Mouse (Mus musculus) kidney, embryonic 14.5 days (tissue): ENCODE data around the gene Angptl8. TPM values are rescaled to one million over a fixed set of nuclear protein-coding genes. Genes with fewer than 3 reads are reported as not detected.

Experiments
- ATAC-seq: fragments of 200-750 bp; cut with Nextera tagmentation; 2 replicates; pipeline ENCODE4 v1.8.0; 2017; ENCODE audit warnings: moderate number of reproducible peaks, mild to moderate bottlenecking, moderate TSS enrichment, moderate library complexity; ENCODE audit not compliant: low FRiP score, low TSS enrichment
- H3K27ac ChIP-seq: fragments of 300-500 bp; sonication (generic); 2 replicates; pipeline ENCODE4 v1.5.1; 2014; ENCODE audit warnings: low read depth, mild to moderate bottlenecking, low read length, moderate library complexity, mixed read lengths
- H3K27me3 ChIP-seq: fragments of 300-500 bp; sonication (generic); 2 replicates; pipeline ENCODE4 v1.6.1; 2014; ENCODE audit warnings: mild to moderate bottlenecking, low read length; ENCODE audit not compliant: control insufficient read depth, insufficient read depth
- H3K36me3 ChIP-seq: fragments of 300-500 bp; sonication (generic); 2 replicates; pipeline ENCODE4 v1.6.1; 2014; ENCODE audit warnings: low read length, mixed read lengths; ENCODE audit not compliant: control insufficient read depth, insufficient read depth
- H3K4me1 ChIP-seq: fragments of 300-500 bp; sonication (generic); 2 replicates; pipeline ENCODE4 v1.6.1; 2014; ENCODE audit warnings: low read length, mixed read lengths; ENCODE audit not compliant: control insufficient read depth, insufficient read depth
- H3K4me2 ChIP-seq: fragments of 300-500 bp; sonication (generic); replicated peaks from 2 replicates; pipeline ENCODE4 v1.6.1; 2014; ENCODE audit warnings: low read depth, mild to moderate bottlenecking, low read length
- H3K4me3 ChIP-seq: fragments of 300-500 bp; sonication (generic); 2 replicates; pipeline ENCODE4 v1.5.1; 2014; ENCODE audit warnings: mild to moderate bottlenecking, low read length
- H3K9ac ChIP-seq: fragments of 300-500 bp; sonication (generic); 2 replicates; pipeline ENCODE4 v1.6.1; 2014; ENCODE audit warnings: low read depth, mild to moderate bottlenecking, low read length, moderate library complexity
- H3K9me3 ChIP-seq: fragments of 300-500 bp; sonication (generic); 2 replicates; pipeline ENCODE4 v1.6.1; 2016; ENCODE audit warnings: low read length; ENCODE audit not compliant: control insufficient read depth
- WGBS: fragments of 180-500 bp; shearing (Covaris S2); extraction: QIAGEN DNeasy Blood & Tissue Kit; methylation state at CpG from one replicate; pipeline ENCODE4 v1.1.7; 2014; 5-methylcytosine and 5-hydroxymethylcytosine counted together
- polyA plus RNA-seq: library from polyadenylated mRNA; unstranded; fragments of >200 nt; fragmentation: Nextera tagmentation; extraction: Ambion mirVana; gene quantifications from 2 replicates; pipeline ENCODE4 v1.2.1, GENCODE M21; 2014

Angptl8 gene
- polyA plus RNA-seq, 1 experiment from 2014 or later = 3.4 TPM

- no peak for ATAC-seq
- H3K36me3 ChIP-seq = peaks cover 34% of the 10 kb centered on the region
- H3K27ac ChIP-seq = no peak overlapping the region
- no peak overlapping the region for H3K4me2 ChIP-seq
- H3K4me3 ChIP-seq = no peak overlapping the region
- H3K9me3 ChIP-seq = no peaks in the 10 kb centered on the region
- 87% methylated on average over 12 of the region's 12 CpGs for WGBS
- no peak overlapping the region for H3K9ac ChIP-seq
- H3K4me1 ChIP-seq = 0 out of 2 replicates have a peak, but pooled peaks cover 3% of the 10 kb centered on the region
- no peaks in the 10 kb centered on the region for H3K27me3 ChIP-seq
Measured at GRCm38 (mm10) chr9:21820183-21820582, 15.1 kb upstream of the Angptl8 start.

- H3K9ac ChIP-seq = no peak overlapping the region
- 0 out of 2 replicates have a peak, but pooled peaks cover 7% of the 10 kb centered on the region for H3K4me1 ChIP-seq
- peaks cover 21% of the 10 kb centered on the region for H3K36me3 ChIP-seq
- WGBS = 90% methylated on average over 6 of the region's 6 CpGs
- no peak overlapping the region for H3K4me3 ChIP-seq
- no peaks in the 10 kb centered on the region for H3K27me3 ChIP-seq
- H3K4me2 ChIP-seq = no peak overlapping the region
- no peaks in the 10 kb centered on the region for H3K9me3 ChIP-seq
- no peak overlapping the region for H3K27ac ChIP-seq
- no peak for ATAC-seq
Measured at GRCm38 (mm10) chr9:21822686-21823085, 12.6 kb upstream of the Angptl8 start.

- Histone ChIP-seq H3K36me3 (peaks cover 28% of the 10 kb centered on the region), H3K27me3 (no peaks in the 10 kb centered on the region), H3K4me1 (0 out of 2 replicates have a peak, but pooled peaks cover 7% of the 10 kb centered on the region), H3K9ac (no peak overlapping the region), H3K4me2 (no peak overlapping the region), H3K4me3 (no peak overlapping the region), H3K9me3 (no peaks in the 10 kb centered on the region), H3K27ac (no peak overlapping the region)
- no peak for ATAC-seq
- WGBS = 44% methylated on average over 4 of the region's 4 CpGs
Measured at GRCm38 (mm10) chr9:21823957-21824356, 11.4 kb upstream of the Angptl8 start.

DNA sequence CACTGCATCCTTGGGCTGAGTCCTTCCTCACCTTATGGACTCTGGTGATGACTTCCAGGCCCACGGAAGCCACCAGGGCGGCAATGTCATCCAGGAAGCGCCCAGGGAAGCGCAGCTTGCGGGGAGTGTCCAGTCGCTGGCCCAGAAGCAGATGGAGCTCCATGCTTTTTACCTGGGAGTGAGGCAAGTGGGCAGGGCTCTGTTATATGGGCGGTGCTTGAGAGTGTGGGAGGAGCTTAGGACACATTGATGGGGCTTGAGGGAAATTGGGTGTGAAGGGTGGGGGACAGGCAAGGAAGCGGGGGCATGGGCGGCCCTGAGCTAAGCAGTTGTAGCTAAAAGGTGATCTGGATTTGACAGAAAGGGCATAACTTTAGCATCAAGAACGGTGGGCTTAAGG, 10.9 kb upstream of the Angptl8 start:
- Histone ChIP-seq H3K4me3 (no peak overlapping the region), H3K9ac (no peak overlapping the region), H3K27ac (no peak overlapping the region), H3K9me3 (no peaks in the 10 kb centered on the region), H3K4me2 (no peak overlapping the region), H3K4me1 (0 out of 2 replicates have a peak, but pooled peaks cover 7% of the 10 kb centered on the region), H3K36me3 (peaks cover 32% of the 10 kb centered on the region), H3K27me3 (no peaks in the 10 kb centered on the region)
- no peak for ATAC-seq
- 67% methylated on average over 10 of the region's 10 CpGs for WGBS

DNA sequence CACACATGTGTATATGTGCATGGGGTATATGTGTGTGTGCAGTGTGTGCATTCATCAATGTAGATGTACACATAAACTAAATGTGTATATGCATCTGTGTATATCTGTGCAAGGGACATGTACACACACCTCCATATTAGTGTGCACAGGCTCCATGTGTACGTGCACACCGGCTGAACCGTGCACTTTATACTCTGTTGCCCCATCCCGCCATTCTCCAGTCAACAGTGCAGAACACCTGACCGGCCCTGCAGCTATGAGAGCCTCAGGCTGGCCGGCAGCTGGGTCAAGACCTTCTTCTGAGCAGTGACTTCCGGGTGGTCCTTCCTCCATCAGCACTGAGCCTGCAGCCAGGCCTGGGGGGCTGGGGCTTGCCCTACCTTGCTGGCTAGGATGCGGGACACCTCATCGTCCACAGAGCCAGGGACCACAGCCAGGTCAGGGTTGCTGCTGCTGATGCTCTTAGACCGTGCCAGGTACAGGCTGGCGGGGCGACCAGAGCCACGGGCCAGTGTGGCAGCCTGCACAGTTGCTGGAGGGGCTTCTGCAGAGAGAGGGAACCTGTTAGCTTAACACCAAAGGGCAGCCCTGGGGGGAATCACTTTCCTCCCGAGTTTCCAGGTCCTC, 5.4 kb upstream of the Angptl8 start:
- no peak overlapping the region for H3K9ac ChIP-seq

GRCm38 (mm10) chr9:21830461-21830850, 4.9 kb upstream of the Angptl8 start:
- Histone ChIP-seq H3K9me3 (no peaks in the 10 kb centered on the region), H3K4me1 (0 out of 2 replicates have a peak, but pooled peaks cover 1% of the 10 kb centered on the region), H3K36me3 (peaks cover 54% of the 10 kb centered on the region), H3K4me3 (no peak overlapping the region), H3K9ac (no peak overlapping the region), H3K27ac (no peak overlapping the region), H3K4me2 (no peak overlapping the region), H3K27me3 (no peaks in the 10 kb centered on the region)
- WGBS = 87% methylated on average over 5 of the region's 5 CpGs
- ATAC-seq = no peak

More for the DNA sequence above, 5.4 kb upstream of the Angptl8 start:
- Histone ChIP-seq H3K27ac (no peak overlapping the region), H3K9me3 (no peaks in the 10 kb centered on the region), H3K36me3 (peaks cover 50% of the 10 kb centered on the region), H3K4me1 (0 out of 2 replicates have a peak, but pooled peaks cover 6% of the 10 kb centered on the region), H3K4me2 (no peak overlapping the region), H3K4me3 (no peak overlapping the region), H3K27me3 (no peaks in the 10 kb centered on the region)
- ATAC-seq = no peak
- 88% methylated on average over 14 of the region's 14 CpGs for WGBS

DNA sequence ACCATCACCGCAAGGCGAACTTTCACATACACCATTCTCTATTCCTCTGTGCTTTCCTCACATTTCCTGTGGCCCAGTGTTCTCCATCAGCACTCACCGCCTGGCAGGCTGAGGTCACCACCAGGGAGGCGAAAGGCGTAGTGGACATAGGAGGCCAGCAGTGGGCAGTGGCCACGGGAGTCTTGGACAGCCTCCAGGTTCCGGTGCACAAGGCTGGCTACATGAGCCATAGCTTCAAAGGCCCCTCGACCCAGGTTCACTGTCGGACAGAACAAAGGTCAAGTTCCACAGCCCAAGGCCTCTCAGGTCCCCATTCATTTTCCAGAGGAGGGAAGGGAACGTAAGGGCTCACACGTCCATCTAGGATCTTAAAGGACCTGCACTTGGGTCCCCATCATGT, 4.4 kb upstream of the Angptl8 start:
- no peak overlapping the region for H3K4me3 ChIP-seq
- no peak overlapping the region for H3K9ac ChIP-seq
- ATAC-seq = no peak
- no peaks in the 10 kb centered on the region for H3K9me3 ChIP-seq
- H3K4me2 ChIP-seq = no peak overlapping the region
- H3K36me3 ChIP-seq = peaks cover 55% of the 10 kb centered on the region
- no peaks in the 10 kb centered on the region for H3K27me3 ChIP-seq
- no peak overlapping the region for H3K27ac ChIP-seq
- 81% methylated on average over 11 of the region's 11 CpGs for WGBS
- no peaks in the 10 kb centered on the region for H3K4me1 ChIP-seq

DNA sequence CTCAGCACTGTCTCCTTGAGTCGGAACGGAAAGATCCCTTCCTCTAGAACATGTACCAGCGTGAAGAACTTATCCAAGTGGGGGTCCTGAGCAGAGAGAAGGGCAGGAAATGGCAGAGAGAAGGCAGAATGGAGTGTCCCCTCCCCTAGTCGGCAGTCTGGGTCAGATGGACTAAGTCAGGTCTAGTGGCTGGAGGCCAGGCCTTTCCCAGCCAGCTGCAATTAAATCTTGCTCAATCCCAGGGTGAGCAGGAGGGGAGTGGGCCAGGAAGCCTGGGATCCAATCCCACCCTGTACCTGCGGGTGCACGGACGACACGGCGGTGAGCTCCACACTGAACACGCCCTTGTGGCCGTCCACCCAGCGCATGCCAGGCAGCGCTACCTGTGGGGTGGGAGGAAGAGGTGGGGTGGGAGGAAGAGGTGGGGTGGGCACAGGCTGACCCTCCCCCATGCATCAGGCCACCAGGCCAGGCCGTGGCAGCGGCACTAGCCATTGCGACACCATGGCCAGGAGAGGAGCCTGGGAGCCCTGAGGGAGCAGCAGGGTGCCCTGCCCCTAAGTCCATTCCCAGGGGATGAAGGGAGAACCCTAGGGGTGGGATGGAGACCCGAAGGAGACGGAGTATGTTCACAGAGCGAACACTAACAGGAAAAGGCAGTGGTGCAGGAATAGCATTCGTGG, 3.6 kb upstream of the Angptl8 start:
- Histone ChIP-seq H3K9me3 (no peaks in the 10 kb centered on the region), H3K27ac (no peak overlapping the region), H3K4me3 (no peak overlapping the region), H3K4me1 (no peaks in the 10 kb centered on the region), H3K36me3 (peaks cover 58% of the 10 kb centered on the region), H3K27me3 (no peaks in the 10 kb centered on the region), H3K9ac (no peak overlapping the region), H3K4me2 (no peak overlapping the region)
- 92% methylated on average over 20 of the region's 20 CpGs for WGBS
- no peak for ATAC-seq

DNA sequence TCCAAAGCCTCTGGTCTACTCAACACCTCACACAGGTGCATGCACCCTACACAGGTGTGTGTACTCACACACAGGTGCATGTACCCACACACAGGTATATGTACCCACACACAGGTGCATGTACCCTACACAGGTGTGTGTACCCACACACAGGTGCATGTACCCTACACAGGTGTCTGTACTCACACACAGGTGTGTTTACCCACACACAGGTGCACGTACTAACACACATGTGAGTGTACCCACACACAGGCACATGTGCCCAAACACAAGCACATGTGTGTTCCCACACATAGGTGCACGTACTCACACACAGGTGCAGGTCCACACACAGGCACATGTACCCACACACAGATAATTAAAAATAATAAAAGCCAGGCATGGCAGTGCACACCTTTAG, 2.4 kb downstream of the Angptl8 start:
- H3K9ac ChIP-seq = no peak overlapping the region
- H3K4me2 ChIP-seq = no peak overlapping the region
- H3K4me1 ChIP-seq = no peaks in the 10 kb centered on the region
- no peaks in the 10 kb centered on the region for H3K9me3 ChIP-seq
- peaks cover 48% of the 10 kb centered on the region for H3K36me3 ChIP-seq
- 90% methylated on average over 2 of the region's 2 CpGs for WGBS
- H3K27ac ChIP-seq = no peak overlapping the region
- H3K4me3 ChIP-seq = no peak overlapping the region
- no peaks in the 10 kb centered on the region for H3K27me3 ChIP-seq
- ATAC-seq = no peak
